Mouse (Mus musculus): ENCODE results near the gene Ushbp1. TPM values are rescaled to one million over a fixed set of nuclear protein-coding genes. Genes with fewer than 3 reads are reported as not detected.
A peak's percentile ranks its signal among the peaks of the same experiment; 100 is the strongest.

Gene Ushbp1
- polyA plus RNA-seq, 1 experiment: 8.7 TPM

GRCm38 (mm10) chr8:71404951-71405351 lies 9.3 kb upstream of the Ushbp1 start:
- DNase-seq (ENCODE audit: low read depth): peak; percentile 11
- TF ChIP-seq CTCF (IDR thresholded peaks at IDR 0.05; ENCODE audit: borderline replicate concordance, extremely low read depth, insufficient read depth, insufficient read length) (no peak), POLR2A (IDR thresholded peaks at IDR 0.05; ENCODE audit: borderline replicate concordance, extremely low read depth, insufficient read depth, insufficient read length, poor library complexity, severe bottlenecking) (no peak)

GRCm38 (mm10) chr8:71404011-71404410 lies 8.4 kb upstream of the Ushbp1 start:
- DNase-seq (ENCODE audit: low read depth): no peak
- TF ChIP-seq POLR2A (IDR thresholded peaks at IDR 0.05; ENCODE audit: borderline replicate concordance, extremely low read depth, insufficient read depth, insufficient read length, poor library complexity, severe bottlenecking) (no peak), CTCF (IDR thresholded peaks at IDR 0.05; ENCODE audit: borderline replicate concordance, extremely low read depth, insufficient read depth, insufficient read length) (no peak)

- no peak for DNase-seq (ENCODE audit: low read depth)
- TF ChIP-seq POLR2A (IDR thresholded peaks at IDR 0.05; ENCODE audit: borderline replicate concordance, extremely low read depth, insufficient read depth, insufficient read length, poor library complexity, severe bottlenecking) (no peak), CTCF (IDR thresholded peaks at IDR 0.05; ENCODE audit: borderline replicate concordance, extremely low read depth, insufficient read depth, insufficient read length) (no peak)
Observed at GRCm38 (mm10) chr8:71403107-71403885, 7.7 kb upstream of the Ushbp1 start.

- no peak for DNase-seq (ENCODE audit: low read depth)
- no peak for TF ChIP-seq CTCF (IDR thresholded peaks at IDR 0.05; ENCODE audit: borderline replicate concordance, extremely low read depth, insufficient read depth, insufficient read length)
- TF ChIP-seq POLR2A (IDR thresholded peaks at IDR 0.05; ENCODE audit: borderline replicate concordance, extremely low read depth, insufficient read depth, insufficient read length, poor library complexity, severe bottlenecking): no peak
Observed at GRCm38 (mm10) chr8:71402446-71402964, 6.9 kb upstream of the Ushbp1 start.

- TF ChIP-seq POLR2A (IDR thresholded peaks at IDR 0.05; ENCODE audit: borderline replicate concordance, extremely low read depth, insufficient read depth, insufficient read length, poor library complexity, severe bottlenecking) (no peak), CTCF (IDR thresholded peaks at IDR 0.05; ENCODE audit: borderline replicate concordance, extremely low read depth, insufficient read depth, insufficient read length) (no peak)
- DNase-seq (ENCODE audit: low read depth): no peak
Observed at GRCm38 (mm10) chr8:71401454-71401853, 5.9 kb upstream of the Ushbp1 start.

- no peak for DNase-seq (ENCODE audit: low read depth)
- TF ChIP-seq CTCF (IDR thresholded peaks at IDR 0.05; ENCODE audit: borderline replicate concordance, extremely low read depth, insufficient read depth, insufficient read length) (no peak), POLR2A (IDR thresholded peaks at IDR 0.05; ENCODE audit: borderline replicate concordance, extremely low read depth, insufficient read depth, insufficient read length, poor library complexity, severe bottlenecking) (no peak)
Observed at GRCm38 (mm10) chr8:71400826-71401225, 5.2 kb upstream of the Ushbp1 start.

- no peak for DNase-seq (ENCODE audit: low read depth)
- TF ChIP-seq CTCF (IDR thresholded peaks at IDR 0.05; ENCODE audit: borderline replicate concordance, extremely low read depth, insufficient read depth, insufficient read length): no peak
- no peak for TF ChIP-seq POLR2A (IDR thresholded peaks at IDR 0.05; ENCODE audit: borderline replicate concordance, extremely low read depth, insufficient read depth, insufficient read length, poor library complexity, severe bottlenecking)
Observed at GRCm38 (mm10) chr8:71397701-71398100, 2.1 kb upstream of the Ushbp1 start.

GRCm38 (mm10) chr8:71396639-71397305 lies 1.2 kb upstream of the Ushbp1 start, which contains the start of gene Babam1:
Gene Babam1, plus strand, starts transcription at chr8:71396861.
- TF ChIP-seq POLR2A (IDR thresholded peaks at IDR 0.05; ENCODE audit: borderline replicate concordance, extremely low read depth, insufficient read depth, insufficient read length, poor library complexity, severe bottlenecking) (peak; percentile 62; the same call in 1 of the 2 replicates), CTCF (IDR thresholded peaks at IDR 0.05; ENCODE audit: borderline replicate concordance, extremely low read depth, insufficient read depth, insufficient read length) (no peak)
- peak; percentile 99 for DNase-seq (ENCODE audit: low read depth)

GRCm38 (mm10) chr8:71395071-71395470 lies 531 bp downstream of the Ushbp1 start:
- no peak for DNase-seq (ENCODE audit: low read depth)
- TF ChIP-seq POLR2A (IDR thresholded peaks at IDR 0.05; ENCODE audit: borderline replicate concordance, extremely low read depth, insufficient read depth, insufficient read length, poor library complexity, severe bottlenecking) (no peak), CTCF (IDR thresholded peaks at IDR 0.05; ENCODE audit: borderline replicate concordance, extremely low read depth, insufficient read depth, insufficient read length) (no peak)

GRCm38 (mm10) chr8:71394481-71394880 lies 1.1 kb downstream of the Ushbp1 start:
- TF ChIP-seq CTCF (IDR thresholded peaks at IDR 0.05; ENCODE audit: borderline replicate concordance, extremely low read depth, insufficient read depth, insufficient read length) (no peak), POLR2A (IDR thresholded peaks at IDR 0.05; ENCODE audit: borderline replicate concordance, extremely low read depth, insufficient read depth, insufficient read length, poor library complexity, severe bottlenecking) (no peak)
- no peak for DNase-seq (ENCODE audit: low read depth)

- TF ChIP-seq CTCF (IDR thresholded peaks at IDR 0.05; ENCODE audit: borderline replicate concordance, extremely low read depth, insufficient read depth, insufficient read length): no peak
- TF ChIP-seq POLR2A (IDR thresholded peaks at IDR 0.05; ENCODE audit: borderline replicate concordance, extremely low read depth, insufficient read depth, insufficient read length, poor library complexity, severe bottlenecking): no peak
- peak; percentile 53 for DNase-seq (ENCODE audit: low read depth)
Observed at GRCm38 (mm10) chr8:71392871-71393270, 2.7 kb downstream of the Ushbp1 start.

Measured in brain, embryonic 14.5 days (tissue).